Mouse (Mus musculus): Measurements from ENCODE around the gene Asxl2. TPM values are rescaled to one million over a fixed set of nuclear protein-coding genes. Genes with fewer than 3 reads are reported as not detected.
"Not testable (repeated sequence)": the region's sequence is repeated elsewhere in the genome, so short reads cannot be mapped to it uniquely, and the experiment has no call there.

The Asxl2 gene
- polyA plus RNA-seq, 1 experiment, result 7.0 TPM

DNA sequence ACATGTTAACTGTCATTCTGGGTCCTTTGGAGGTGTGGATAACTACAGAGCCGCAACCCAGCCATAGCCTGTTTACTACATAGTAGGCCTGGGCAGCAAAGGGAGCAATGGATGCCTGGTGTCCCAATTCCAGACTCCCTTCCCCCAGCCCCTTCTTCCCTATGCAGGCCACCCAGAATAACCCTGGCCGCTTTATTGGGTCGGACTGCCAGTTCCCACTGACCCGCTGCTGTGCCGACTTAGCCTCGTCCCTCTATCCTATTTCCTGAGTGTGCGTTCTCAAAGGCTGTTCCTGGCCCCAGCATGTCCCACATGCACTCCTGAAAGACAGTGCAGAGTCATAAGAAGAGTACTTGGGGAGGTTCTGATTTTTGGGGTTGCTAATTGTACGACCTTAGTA is 29.7 kb upstream of the Asxl2 start:
- TF ChIP-seq USF1 (IDR thresholded peaks at IDR 0.05; ENCODE audit: low read depth) (no peak), E2F4 (IDR thresholded peaks at IDR 0.05; ENCODE audit: insufficient read depth) (no peak), TCF12 (IDR thresholded peaks at IDR 0.05; ENCODE audit: insufficient read depth, poor library complexity, severe bottlenecking) (no peak), REST (IDR thresholded peaks at IDR 0.05; ENCODE audit: insufficient read depth, insufficient read length) (no peak), CEBPB (IDR thresholded peaks at IDR 0.05; ENCODE audit: insufficient read depth, poor library complexity, severe bottlenecking) (no peak)
- Histone ChIP-seq H3K4me2 (ENCODE audit: low read depth) (no peak overlapping the region), H3K27me3 (ENCODE audit: control insufficient read depth, insufficient read depth, insufficient read length) (no peaks in the 10 kb centered on the region), H3ac (ENCODE audit: control insufficient read depth, insufficient read length) (no peak overlapping the region), H3K4me3 (no peak overlapping the region), H3K79me2 (ENCODE audit: control insufficient read depth, insufficient read depth) (no peaks in the 10 kb centered on the region), H3K36me3 (ENCODE audit: control insufficient read depth, insufficient read depth) (peaks cover 3% of the 10 kb centered on the region)

DNA sequence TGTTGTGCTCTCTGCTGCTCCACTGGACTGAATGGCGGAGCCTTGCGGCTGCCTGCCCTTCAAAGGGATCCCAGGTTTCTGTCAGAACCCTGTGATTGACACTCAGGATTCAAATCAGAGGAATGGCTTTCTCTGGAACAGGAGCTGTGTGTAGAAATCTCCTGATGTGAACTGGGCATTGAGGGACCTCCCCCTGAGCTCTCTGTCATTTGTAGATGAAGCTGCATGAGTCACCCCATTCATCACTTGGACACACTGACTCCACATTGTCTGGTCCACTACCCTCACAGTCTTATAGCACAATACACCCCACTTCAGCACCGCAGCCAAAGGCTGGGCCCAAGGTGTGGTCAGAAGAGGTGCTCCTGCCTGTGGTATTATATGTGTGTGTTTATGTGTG is 21.0 kb upstream of the Asxl2 start:
- not testable (repeated sequence) for H3K36me3 ChIP-seq (ENCODE audit: control insufficient read depth, insufficient read depth); H3K4me3 ChIP-seq; H3K27me3 ChIP-seq (ENCODE audit: control insufficient read depth, insufficient read depth, insufficient read length); H3ac ChIP-seq (ENCODE audit: control insufficient read depth, insufficient read length); H3K4me2 ChIP-seq (ENCODE audit: low read depth); H3K79me2 ChIP-seq (ENCODE audit: control insufficient read depth, insufficient read depth)

DNA sequence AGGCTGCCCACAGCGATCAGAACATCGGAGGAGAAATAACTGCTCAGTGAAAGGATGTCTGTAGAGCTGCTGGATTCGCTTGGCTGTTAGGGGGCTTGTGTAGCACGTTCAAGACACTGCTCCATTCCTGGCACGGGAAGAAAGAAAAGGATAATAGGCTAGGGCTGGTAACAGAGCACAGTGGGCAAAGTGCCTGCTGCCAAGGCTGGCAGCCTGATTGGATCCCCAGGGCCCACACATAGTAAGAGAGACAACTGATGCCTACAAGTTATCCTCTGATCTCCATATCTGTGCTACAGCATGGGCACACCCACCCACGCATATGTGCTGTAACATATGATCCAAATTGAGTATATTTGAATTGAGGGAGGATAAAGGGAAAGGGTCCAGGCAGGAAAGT is 20.1 kb upstream of the Asxl2 start:
- H3K4me2 ChIP-seq (ENCODE audit: low read depth), result no peak overlapping the region
- H3K36me3 ChIP-seq (ENCODE audit: control insufficient read depth, insufficient read depth), result peaks cover 2% of the 10 kb centered on the region
- H3ac ChIP-seq (ENCODE audit: control insufficient read depth, insufficient read length), result no peak overlapping the region
- H3K27me3 ChIP-seq (ENCODE audit: control insufficient read depth, insufficient read depth, insufficient read length), result no peaks in the 10 kb centered on the region
- H3K4me3 ChIP-seq, result no peak overlapping the region
- no peaks in the 10 kb centered on the region for H3K79me2 ChIP-seq (ENCODE audit: control insufficient read depth, insufficient read depth)
- TF ChIP-seq E2F4 (IDR thresholded peaks at IDR 0.05; ENCODE audit: insufficient read depth) (no peak), TCF3 (IDR thresholded peaks at IDR 0.05; ENCODE audit: insufficient read length, low read depth) (no peak), TCF12 (IDR thresholded peaks at IDR 0.05; ENCODE audit: insufficient read depth, poor library complexity, severe bottlenecking) (no peak), REST (IDR thresholded peaks at IDR 0.05; ENCODE audit: insufficient read depth, insufficient read length) (no peak), MAX (IDR thresholded peaks at IDR 0.05; ENCODE audit: low read depth) (no peak), USF1 (IDR thresholded peaks at IDR 0.05; ENCODE audit: low read depth) (no peak), CEBPB (IDR thresholded peaks at IDR 0.05; ENCODE audit: insufficient read depth, poor library complexity, severe bottlenecking) (no peak), POLR2AphosphoS2 (IDR thresholded peaks at IDR 0.05; ENCODE audit: insufficient read length, low read depth) (no peak), SRF (IDR thresholded peaks at IDR 0.05; ENCODE audit: control insufficient read depth, insufficient read length, low read depth) (no peak), MYOD1 (IDR thresholded peaks at IDR 0.05; ENCODE audit: control insufficient read depth in 1 of 3, insufficient read length in 2 of 3, low read depth in 2 of 3) (no peak), MYOG (IDR thresholded peaks at IDR 0.05; ENCODE audit: control insufficient read depth in 1 of 3, insufficient read depth in 1 of 3, insufficient read length in 2 of 3, low read depth in 2 of 3) (no peak), POLR2A (IDR thresholded peaks at IDR 0.05; ENCODE audit: insufficient read length, low read depth) (no peak)

DNA sequence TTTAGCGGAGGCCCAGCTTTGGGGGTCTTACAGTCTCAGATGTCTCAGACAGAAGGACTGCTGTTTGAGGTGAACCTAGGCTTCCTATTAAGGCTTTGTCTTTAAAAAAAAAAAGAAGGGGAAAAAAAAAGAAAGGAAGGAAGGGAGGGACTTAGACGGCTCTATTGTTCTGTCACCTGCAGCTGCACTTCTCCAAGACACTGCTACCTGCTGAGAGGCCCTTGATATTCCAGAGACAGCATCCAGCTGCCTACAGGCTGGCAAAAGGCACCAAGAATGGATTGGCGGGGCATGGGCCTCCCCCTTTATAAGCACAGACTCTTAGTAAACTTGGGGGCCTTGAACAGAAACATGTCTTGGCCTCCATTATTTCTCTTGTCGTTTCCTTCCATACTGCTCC is 11.7 kb upstream of the Asxl2 start:
- TF ChIP-seq TCF12 (IDR thresholded peaks at IDR 0.05; ENCODE audit: insufficient read depth, poor library complexity, severe bottlenecking) (no peak), MYOG (IDR thresholded peaks at IDR 0.05; ENCODE audit: control insufficient read depth in 1 of 3, insufficient read depth in 1 of 3, insufficient read length in 2 of 3, low read depth in 2 of 3) (no peak), MAX (IDR thresholded peaks at IDR 0.05; ENCODE audit: low read depth) (no peak), POLR2AphosphoS2 (IDR thresholded peaks at IDR 0.05; ENCODE audit: insufficient read length, low read depth) (no peak), POLR2A (IDR thresholded peaks at IDR 0.05; ENCODE audit: insufficient read length, low read depth) (no peak), USF1 (IDR thresholded peaks at IDR 0.05; ENCODE audit: low read depth) (no peak), MYOD1 (IDR thresholded peaks at IDR 0.05; ENCODE audit: control insufficient read depth in 1 of 3, insufficient read length in 2 of 3, low read depth in 2 of 3) (no peak)
- Histone ChIP-seq H3K36me3 (ENCODE audit: control insufficient read depth, insufficient read depth) (no peaks in the 10 kb centered on the region), H3K79me2 (ENCODE audit: control insufficient read depth, insufficient read depth) (peaks cover 7% of the 10 kb centered on the region), H3K4me2 (ENCODE audit: low read depth) (no peak overlapping the region), H3K27me3 (ENCODE audit: control insufficient read depth, insufficient read depth, insufficient read length) (no peaks in the 10 kb centered on the region), H3ac (ENCODE audit: control insufficient read depth, insufficient read length) (no peak overlapping the region), H3K4me3 (no peak overlapping the region)

DNA sequence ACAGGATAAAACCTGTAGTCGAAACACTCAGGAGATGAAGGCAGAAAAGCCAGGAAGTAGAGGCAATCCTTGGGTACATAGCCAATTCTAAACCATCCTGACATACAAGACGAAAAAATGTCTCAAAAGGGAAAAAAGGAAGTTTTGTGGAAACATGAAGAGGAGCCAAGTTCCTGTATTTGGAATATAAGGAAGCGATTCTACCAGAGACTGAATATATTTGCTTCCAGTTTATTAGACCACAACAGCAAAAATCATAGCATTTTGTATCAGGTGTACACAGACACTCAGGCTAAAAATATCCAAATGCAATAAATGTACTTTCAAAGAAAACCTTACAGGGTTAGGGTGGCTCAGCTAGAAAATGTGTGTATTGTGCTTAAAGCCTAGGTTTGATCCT is 7.9 kb upstream of the Asxl2 start:
- H3K4me3 ChIP-seq, result no peak overlapping the region
- TF ChIP-seq E2F4 (IDR thresholded peaks at IDR 0.05; ENCODE audit: insufficient read depth) (no peak), USF1 (IDR thresholded peaks at IDR 0.05; ENCODE audit: low read depth) (no peak), CEBPB (IDR thresholded peaks at IDR 0.05; ENCODE audit: insufficient read depth, poor library complexity, severe bottlenecking) (no peak), POLR2A (IDR thresholded peaks at IDR 0.05; ENCODE audit: insufficient read length, low read depth) (no peak), MAX (IDR thresholded peaks at IDR 0.05; ENCODE audit: low read depth) (no peak), POLR2AphosphoS2 (IDR thresholded peaks at IDR 0.05; ENCODE audit: insufficient read length, low read depth) (no peak), SRF (IDR thresholded peaks at IDR 0.05; ENCODE audit: control insufficient read depth, insufficient read length, low read depth) (no peak), TCF3 (IDR thresholded peaks at IDR 0.05; ENCODE audit: insufficient read length, low read depth) (no peak), MYOD1 (IDR thresholded peaks at IDR 0.05; ENCODE audit: control insufficient read depth in 1 of 3, insufficient read length in 2 of 3, low read depth in 2 of 3) (no peak), TCF12 (IDR thresholded peaks at IDR 0.05; ENCODE audit: insufficient read depth, poor library complexity, severe bottlenecking) (no peak), REST (IDR thresholded peaks at IDR 0.05; ENCODE audit: insufficient read depth, insufficient read length) (no peak), MYOG (IDR thresholded peaks at IDR 0.05; ENCODE audit: control insufficient read depth in 1 of 3, insufficient read depth in 1 of 3, insufficient read length in 2 of 3, low read depth in 2 of 3) (no peak)
- H3K36me3 ChIP-seq (ENCODE audit: control insufficient read depth, insufficient read depth), result no peaks in the 10 kb centered on the region
- no peak overlapping the region for H3ac ChIP-seq (ENCODE audit: control insufficient read depth, insufficient read length)
- no peak overlapping the region for H3K4me2 ChIP-seq (ENCODE audit: low read depth)
- no peaks in the 10 kb centered on the region for H3K27me3 ChIP-seq (ENCODE audit: control insufficient read depth, insufficient read depth, insufficient read length)
- peaks cover 7% of the 10 kb centered on the region for H3K79me2 ChIP-seq (ENCODE audit: control insufficient read depth, insufficient read depth)
